Mouse (Mus musculus) Patski (cell line): ENCODE data around the gene Ascl2. TPM values are rescaled to one million over a fixed set of nuclear protein-coding genes. Genes with fewer than 3 reads are reported as not detected.

Source experiments
- ATAC-seq: fragments of 100-300 bp; one replicate; pipeline ENCODE4 v1.8.0; 2021
- CTCF ChIA-PET: fragments of 350-600 bp; sonication (Branson Sonifier 250); formaldehyde crosslinking; loops from one replicate; lab custom pipeline; 2022; ENCODE audit warnings: inconsistent platforms; lab: Charles Lee
- POLR2A ChIA-PET: fragments of 350-600 bp; sonication (Branson Sonifier 250); formaldehyde crosslinking; loops from one replicate; lab custom pipeline; 2022; ENCODE audit warnings: antibody characterized with exemption, inconsistent platforms; lab: Charles Lee
- DNase-seq: peaks from one replicate; pipeline ENCODE4 v3.0.0-alpha.2; 2011; ENCODE audit warnings: low read depth, low spot score
- H3K27me3 ChIP-seq: fragments of 371-371 bp; one replicate; pipeline ENCODE4 v1.5.1; 2021
- CTCF ChIP-seq: fragments of 100-300 bp; IDR thresholded peaks from one replicate; pipeline ENCODE4 v1.5.1; 2021
- in situ Hi-C: fragments of 300-500 bp; cut with MboI; formaldehyde crosslinking; loops from 3 replicates; pipeline ENCODE4 v1.11.1; 2018; ENCODE audit warnings: low pct_unique_long_range_greater_than_20kb, mixed read lengths
- polyA plus RNA-seq: library from polyadenylated mRNA; unstranded; gene quantifications from one replicate; pipeline ENCODE4 v1.2.3, GENCODE M21; 2021

The Ascl2 gene
- polyA plus RNA-seq, 1 experiment from 2014 or later = 0.08 TPM

- no peak for DNase-seq
- POLR2A ChIA-PET = interaction anchor here (3.3 kb wide), 1 partner anchor 43 kb away, joined by 30 read pairs; the partner anchor contains the start of gene Cd81
- no peak for TF ChIP-seq CTCF
- in situ Hi-C loops = loop anchor here (25.0 kb wide), 1 partner anchor 624 kb away; the partner anchor contains the start of genes Ctsd and Gm49369
- no peaks in the 10 kb centered on the region for H3K27me3 ChIP-seq
- no peak for ATAC-seq
- CTCF ChIA-PET = interaction anchor here (3.7 kb wide), 1 partner anchor 75 kb away, joined by 15 read pairs; no protein-coding TSS in a partner anchor
These were observed 42.2 kb upstream of the Ascl2 start for GRCm38 (mm10) chr7:143011226-143011625.

DNA sequence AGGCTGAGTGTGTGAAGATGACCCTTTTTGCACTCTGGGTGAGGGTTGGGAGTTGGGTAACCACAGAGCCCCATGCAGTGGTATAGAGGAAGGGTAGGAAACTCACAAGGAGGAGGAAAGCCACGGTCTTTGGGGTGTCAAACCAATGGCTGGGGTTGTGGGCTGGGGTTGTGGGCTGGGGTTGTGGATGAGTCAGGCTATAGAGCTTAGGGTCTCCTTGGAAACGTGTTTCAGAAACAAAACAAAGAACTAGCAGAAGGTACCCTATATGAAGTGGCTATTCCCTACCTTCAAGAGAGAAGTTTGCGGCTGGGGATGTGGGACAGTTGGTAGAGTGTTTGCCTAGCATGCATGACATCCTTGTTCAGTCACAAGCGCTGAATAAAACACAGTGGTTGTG is 40.9 kb upstream of the Ascl2 start:
- no peaks in the 10 kb centered on the region for H3K27me3 ChIP-seq
- ATAC-seq = no peak
- ChIA-PET CTCF (interaction anchor here (5.9 kb wide), 1 partner anchor 77 kb away, joined by 74 read pairs; no protein-coding TSS in a partner anchor), POLR2A (no interaction called here)
- DNase-seq = no peak
- TF ChIP-seq CTCF = no peak
- in situ Hi-C loops = loop anchor here (5.0 to 25.0 kb wide), 2 partner anchors 118 to 623 kb away; partner anchors contain the start of genes Ctsd and Gm49369

DNA sequence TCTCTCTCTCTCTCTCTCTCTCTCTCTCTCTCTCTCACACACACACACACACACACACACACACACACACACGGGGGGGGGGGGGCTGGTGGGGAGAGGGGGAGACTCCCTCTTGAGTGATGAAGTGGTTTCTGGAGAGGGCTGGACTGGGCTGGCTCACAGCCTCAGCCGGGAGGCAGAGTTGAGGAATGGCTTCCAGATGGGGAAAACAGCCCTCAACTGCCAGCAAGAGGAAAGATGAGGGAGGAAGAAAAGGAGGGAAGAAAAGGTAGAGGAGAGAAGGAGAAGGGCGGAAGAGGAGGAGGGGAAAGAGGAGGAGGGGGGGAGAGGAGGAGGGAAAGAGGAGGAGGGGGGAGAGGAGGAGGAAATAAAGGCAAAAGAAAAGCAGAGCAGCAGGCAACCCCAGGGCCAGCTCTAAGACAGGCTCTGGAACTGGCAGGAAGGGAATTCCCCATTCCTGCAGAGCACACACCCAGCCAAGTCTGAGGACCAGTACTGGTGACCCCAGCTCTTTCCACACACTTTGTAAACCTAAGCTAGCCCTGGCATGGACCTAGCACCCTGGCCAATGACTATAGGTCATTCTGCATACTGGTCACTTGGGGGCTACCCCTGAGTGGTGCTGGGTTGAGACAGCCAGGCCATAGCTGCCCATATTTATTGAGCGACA is 40.1 kb upstream of the Ascl2 start:
- POLR2A ChIA-PET = interaction anchor here (0.9 to 2.9 kb wide), 4 partner anchors 44 to 77 kb away, joined by 3 to 15 read pairs (median 14); partner anchors contain the start of gene Cd81
- ATAC-seq = no peak
- CTCF ChIA-PET = interaction anchor here (1.0 to 5.9 kb wide), 10 partner anchors 8 to 130 kb away, joined by 4 to 74 read pairs (median 7); partner anchors contain the start of gene Tssc4
- DNase-seq = no peak
- no peak for TF ChIP-seq CTCF
- no peaks in the 10 kb centered on the region for H3K27me3 ChIP-seq
- in situ Hi-C loops = loop anchor here (5.0 to 25.0 kb wide), 2 partner anchors 117 to 622 kb away; partner anchors contain the start of genes Ctsd and Gm49369

- no peaks in the 10 kb centered on the region for H3K27me3 ChIP-seq
- in situ Hi-C loops = loop anchor here (5.0 to 25.0 kb wide), 2 partner anchors 116 to 621 kb away; partner anchors contain the start of genes Ctsd and Gm49369
- ChIA-PET POLR2A (interaction anchor here (0.9 to 2.9 kb wide), 6 partner anchors 44 to 78 kb away, joined by 3 to 15 read pairs (median 13); partner anchors contain the start of gene Cd81), CTCF (interaction anchor here (0.7 to 5.9 kb wide), 15 partner anchors 9 to 131 kb away, joined by 3 to 74 read pairs (median 6); partner anchors contain the start of gene Tssc4)
- no peak for DNase-seq
- TF ChIP-seq CTCF = no peak
- ATAC-seq = no peak
These were observed 39.4 kb upstream of the Ascl2 start for GRCm38 (mm10) chr7:143008370-143008926.

- ChIA-PET POLR2A (interaction anchor here (1.3 to 2.9 kb wide), 5 partner anchors 45 to 79 kb away, joined by 3 to 15 read pairs (median 14); partner anchors contain the start of gene Cd81), CTCF (interaction anchor here (0.7 to 5.9 kb wide), 19 partner anchors 10 to 131 kb away, joined by 3 to 74 read pairs (median 5); partner anchors contain the start of gene Tssc4)
- in situ Hi-C loops = loop anchor here (5.0 to 25.0 kb wide), 2 partner anchors 115 to 620 kb away; partner anchors contain the start of genes Ctsd and Gm49369
- no peaks in the 10 kb centered on the region for H3K27me3 ChIP-seq
- DNase-seq = no peak
- peak; percentile 74 for ATAC-seq
- TF ChIP-seq CTCF = no peak
These were observed 38.7 kb upstream of the Ascl2 start for GRCm38 (mm10) chr7:143007599-143008369.

GRCm38 (mm10) chr7:143006756-143007598 is 37.9 kb upstream of the Ascl2 start:
- ATAC-seq = no peak
- in situ Hi-C loops = loop anchor here (5.0 to 25.0 kb wide), 2 partner anchors 115 to 620 kb away; partner anchors contain the start of genes Ctsd and Gm49369
- DNase-seq = no peak
- TF ChIP-seq CTCF = no peak
- no peaks in the 10 kb centered on the region for H3K27me3 ChIP-seq
- POLR2A ChIA-PET = interaction anchor here (0.7 to 2.9 kb wide), 6 partner anchors 46 to 84 kb away, joined by 3 to 15 read pairs (median 13); partner anchors contain the start of gene Cd81
- CTCF ChIA-PET = interaction anchor here (0.7 to 5.9 kb wide), 14 partner anchors 9 to 113 kb away, joined by 3 to 74 read pairs (median 6); partner anchors contain the start of gene Tssc4

DNA sequence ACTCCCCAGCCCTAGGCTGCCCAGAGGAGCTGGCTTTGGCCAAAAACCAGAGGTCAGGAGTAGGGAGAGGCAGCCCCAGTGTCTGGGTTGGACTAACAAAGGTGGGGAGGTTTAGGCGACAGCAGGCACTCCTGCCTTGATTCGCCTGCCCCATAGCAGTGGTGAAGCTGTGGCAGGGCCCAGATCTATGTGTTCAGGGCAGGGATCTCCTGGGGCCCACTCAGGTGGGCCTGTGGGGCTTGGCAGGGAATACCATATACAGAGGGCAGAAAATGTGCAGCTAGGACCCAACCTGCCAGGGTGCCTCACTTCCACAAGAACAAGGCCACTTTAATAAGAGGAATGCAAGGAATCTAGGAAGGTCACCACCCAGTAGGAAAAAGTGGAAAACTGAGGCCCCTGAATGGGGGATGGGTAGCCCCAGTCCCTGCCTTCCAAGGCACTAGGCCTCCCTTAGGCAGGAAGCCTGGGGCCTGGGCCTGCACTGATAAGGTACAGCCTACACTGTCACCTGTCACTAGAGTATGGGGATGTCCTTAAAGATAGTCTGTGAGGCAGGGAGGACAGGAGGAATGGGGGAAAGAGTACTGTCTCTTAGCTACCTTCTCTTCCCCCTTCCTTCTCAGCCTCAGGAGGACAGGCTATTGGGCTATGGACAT is 37.2 kb upstream of the Ascl2 start:
- H3K27me3 ChIP-seq = no peaks in the 10 kb centered on the region
- in situ Hi-C loops = loop anchor here (5.0 to 25.0 kb wide), 2 partner anchors 114 to 619 kb away; partner anchors contain the start of genes Ctsd and Gm49369
- DNase-seq (no peak), ATAC-seq (no peak)
- TF ChIP-seq CTCF = no peak
- POLR2A ChIA-PET = interaction anchor here (0.7 kb wide), 1 partner anchor 83 kb away, joined by 12 read pairs; no protein-coding TSS in a partner anchor
- CTCF ChIA-PET = interaction anchor here (0.9 to 5.9 kb wide), 6 partner anchors 12 to 81 kb away, joined by 3 to 74 read pairs (median 14); partner anchors contain the start of gene Tssc4

GRCm38 (mm10) chr7:143005344-143006096 is 36.5 kb upstream of the Ascl2 start:
- POLR2A ChIA-PET = no interaction called here
- CTCF ChIA-PET = interaction anchor here (0.9 to 5.9 kb wide), 2 partner anchors 57 to 81 kb away, joined by 3 to 74 read pairs; no protein-coding TSS in a partner anchor
- ATAC-seq (no peak), DNase-seq (no peak)
- no peak for TF ChIP-seq CTCF
- in situ Hi-C loops = loop anchor here (5.0 to 25.0 kb wide), 2 partner anchors 113 to 618 kb away; partner anchors contain the start of genes Ctsd and Gm49369
- H3K27me3 ChIP-seq = no peaks in the 10 kb centered on the region
